Mouse (Mus musculus) 416B (cell line): ENCODE data around the gene Lrrfip1.

Experiments used
- DNase-seq: peaks from one replicate; pipeline ENCODE4 v3.0.0; 2011; ENCODE audit warnings: low read depth

Lrrfip1 gene

GRCm38 (mm10) chr1:90998891-90999611 is 514 bp downstream of the Lrrfip1 start:
- DNase-seq: peak; percentile 45

GRCm38 (mm10) chr1:90999911-91000601 is 1.5 kb downstream of the Lrrfip1 start:
- DNase-seq: peak; percentile 41

DNA sequence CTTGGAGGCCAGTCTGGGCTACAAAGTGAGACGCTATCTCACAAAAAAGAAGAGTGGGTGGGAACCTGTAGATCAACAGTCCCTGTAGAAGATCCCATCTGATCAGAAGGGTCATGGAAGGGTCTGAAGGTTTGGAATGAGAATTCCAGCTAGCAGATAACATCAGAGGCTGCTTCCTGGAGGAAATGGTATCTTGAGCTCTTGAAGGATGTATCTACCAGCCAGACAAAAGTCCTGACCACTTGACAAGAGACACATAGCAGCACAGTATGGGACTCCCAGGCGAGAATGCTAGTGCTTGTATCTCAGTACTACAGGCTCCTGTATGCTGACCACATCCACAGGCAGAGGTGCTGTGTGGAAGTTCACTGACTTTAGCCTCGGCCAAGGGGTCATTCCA is 2.6 kb downstream of the Lrrfip1 start:
- DNase-seq: no peak

GRCm38 (mm10) chr1:91001871-91002539 is 3.5 kb downstream of the Lrrfip1 start:
- no peak for DNase-seq

DNA sequence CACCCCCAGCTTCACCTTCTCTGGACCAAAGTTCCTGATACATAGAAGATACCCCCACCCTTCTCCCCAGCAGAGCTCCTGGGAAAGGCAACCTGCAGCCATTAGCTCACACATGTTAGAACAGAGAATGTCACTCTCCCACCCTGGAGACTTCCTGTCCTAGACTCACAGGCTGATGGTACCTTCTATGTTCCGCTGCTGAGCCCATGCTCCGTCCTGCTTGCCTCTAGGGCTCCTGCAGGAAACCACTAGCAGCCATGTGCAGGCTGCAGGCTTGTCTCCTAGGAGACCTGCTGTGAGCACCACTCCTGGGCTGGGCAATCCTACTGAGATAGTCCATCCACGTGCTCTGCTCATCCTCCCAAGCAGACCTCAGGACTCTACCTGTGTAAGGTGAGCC is 4.1 kb downstream of the Lrrfip1 start:
- no peak for DNase-seq

DNA sequence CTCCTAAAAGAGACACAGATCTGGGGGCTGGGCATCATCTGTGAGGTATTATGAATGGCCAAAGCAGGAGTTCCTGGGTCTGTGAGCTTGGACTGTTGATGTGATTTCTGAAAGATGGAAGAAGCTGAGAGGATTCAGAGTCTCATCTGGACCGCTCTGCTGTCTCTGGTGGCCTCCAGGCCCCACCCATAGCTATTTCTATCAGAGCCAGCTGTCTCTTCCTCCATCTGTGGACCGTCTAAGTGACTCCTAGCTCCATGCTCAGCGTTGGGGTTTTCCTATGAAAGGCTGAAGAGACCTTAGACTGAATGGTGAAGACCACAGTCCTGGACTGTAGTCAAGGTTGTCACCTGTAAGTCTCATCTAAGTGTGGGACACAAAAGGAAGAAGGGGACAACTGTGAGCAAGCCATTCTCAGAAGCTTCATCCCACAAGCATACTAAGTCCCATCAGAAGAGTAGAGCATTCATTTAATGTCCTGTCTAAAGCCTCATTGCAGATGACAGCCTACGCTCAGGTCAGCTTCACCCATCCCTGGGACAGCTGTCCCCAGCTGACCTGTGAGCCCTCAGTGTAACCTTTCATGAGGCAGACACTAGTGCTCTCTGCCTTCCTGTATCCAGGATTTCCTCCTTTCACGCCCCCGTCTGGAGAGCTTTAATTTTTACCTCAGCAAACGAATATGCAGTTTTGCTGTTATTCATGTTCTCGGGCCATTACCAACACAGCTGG is 5.2 kb downstream of the Lrrfip1 start:
- DNase-seq: no peak

- no peak for DNase-seq
Measured at GRCm38 (mm10) chr1:91006037-91006436, 7.5 kb downstream of the Lrrfip1 start.

GRCm38 (mm10) chr1:91006708-91007107 is 8.2 kb downstream of the Lrrfip1 start:
- no peak for DNase-seq

DNA sequence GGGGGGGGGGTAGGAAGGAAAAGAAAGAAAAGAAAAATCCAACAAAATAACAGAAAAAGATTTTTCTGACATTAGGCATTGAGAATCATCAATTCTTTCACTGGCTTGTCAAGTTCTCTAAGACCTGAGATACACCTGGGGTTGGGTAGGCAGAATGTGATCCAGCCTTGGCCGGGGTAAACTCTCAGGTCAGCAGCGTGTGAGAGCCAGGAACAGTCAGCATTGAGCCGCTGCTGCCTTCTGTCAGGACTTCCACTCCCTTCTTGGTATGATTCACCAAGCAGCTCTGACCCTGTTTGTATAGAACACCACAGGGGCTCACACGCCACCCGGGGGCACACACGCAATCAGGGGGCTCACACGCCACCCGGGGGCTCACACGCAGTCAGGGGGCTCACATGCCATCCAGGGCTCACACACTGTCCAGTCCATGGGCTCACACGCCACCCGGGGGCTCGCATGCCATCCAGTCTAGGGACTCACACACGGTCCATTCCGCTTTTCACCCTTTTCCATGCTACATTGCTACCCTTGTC is 9.7 kb downstream of the Lrrfip1 start:
- DNase-seq: no peak

GRCm38 (mm10) chr1:91008746-91009145 is 10.2 kb downstream of the Lrrfip1 start:
- DNase-seq: no peak

DNA sequence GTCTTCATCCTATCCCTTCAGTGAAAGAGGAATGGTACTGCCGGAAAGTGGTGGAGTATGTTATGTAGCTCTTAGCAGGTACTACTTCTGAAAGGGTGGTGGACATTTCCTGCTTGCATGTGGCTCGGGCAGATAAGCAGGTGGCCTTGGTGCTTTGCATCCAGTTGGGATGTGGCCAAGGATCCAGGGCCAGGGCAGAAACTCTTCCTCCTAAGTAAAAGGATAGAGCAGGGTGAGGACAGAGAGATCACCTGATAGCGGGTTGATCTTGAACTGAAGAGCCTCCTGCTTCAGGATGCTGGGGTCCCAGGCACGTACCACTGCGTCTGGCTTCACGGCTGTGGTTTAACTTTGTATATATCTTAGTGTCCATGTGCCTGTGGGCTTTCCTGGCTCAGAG is 10.7 kb downstream of the Lrrfip1 start:
- DNase-seq: peak; percentile 64

- peak; percentile 54 for DNase-seq
Measured at GRCm38 (mm10) chr1:91010216-91010615, 11.7 kb downstream of the Lrrfip1 start.

DNA sequence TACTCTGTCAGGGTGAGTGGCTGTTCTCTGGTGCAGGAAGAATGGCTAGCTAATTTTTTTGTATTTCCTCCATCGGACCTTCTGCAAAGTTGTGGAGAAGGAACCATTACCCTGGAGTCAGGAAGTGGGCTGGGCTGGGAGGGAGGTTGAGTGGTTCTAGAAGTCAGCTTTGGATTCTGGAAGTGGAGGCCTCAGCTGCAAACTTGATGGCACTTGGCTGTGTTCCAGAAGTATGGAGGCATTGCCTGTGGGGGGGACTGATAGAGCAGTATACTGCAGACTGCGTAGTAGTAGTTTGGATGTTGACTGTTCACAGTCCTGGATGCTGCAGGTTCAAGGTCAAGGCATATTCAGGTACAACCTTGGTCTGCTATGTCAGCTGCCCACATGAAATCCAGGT is 12.2 kb downstream of the Lrrfip1 start:
- DNase-seq: peak; percentile 31

- DNase-seq: no peak
Measured at GRCm38 (mm10) chr1:91011336-91011735, 12.8 kb downstream of the Lrrfip1 start.

DNA sequence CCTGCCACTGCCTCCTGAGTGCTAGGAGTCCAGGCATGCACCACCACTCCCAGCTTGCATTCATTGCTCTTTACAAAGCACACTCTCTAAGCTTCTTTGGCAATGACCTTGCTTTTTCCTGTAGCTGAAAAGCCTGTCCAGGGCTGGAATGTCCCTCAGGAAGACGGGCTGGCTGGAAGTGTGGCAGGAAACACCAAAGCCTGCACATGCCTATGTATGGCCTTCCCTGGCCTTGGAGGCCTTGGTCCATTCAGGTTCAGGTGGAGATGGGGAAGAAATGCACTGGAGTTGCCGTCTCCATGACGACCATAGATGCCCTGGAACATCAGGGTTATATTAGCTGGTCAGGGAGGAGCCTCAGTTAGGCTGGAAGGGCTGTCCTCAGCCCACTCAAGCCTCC is 15.3 kb downstream of the Lrrfip1 start:
- DNase-seq: no peak

DNA sequence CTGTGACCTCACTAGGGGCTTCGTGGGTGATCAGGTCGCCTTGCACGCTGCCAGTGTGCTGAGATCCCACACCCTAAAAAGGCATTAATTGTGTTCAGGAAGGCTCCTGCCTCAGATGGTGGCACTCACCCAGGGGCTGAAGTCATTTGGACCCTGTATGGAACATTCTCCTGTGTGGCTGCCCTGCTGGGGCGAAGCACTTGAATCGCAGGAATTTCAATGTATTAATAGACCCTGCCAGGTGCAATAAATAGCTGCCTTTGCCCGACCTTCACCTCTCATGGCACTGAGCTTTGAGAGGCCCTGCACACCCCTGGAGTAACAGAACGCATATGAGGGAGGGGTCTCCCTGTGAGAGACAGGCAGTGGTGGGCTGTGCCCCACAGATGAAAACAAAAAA is 17.0 kb downstream of the Lrrfip1 start:
- DNase-seq: no peak

- DNase-seq: no peak
Measured at GRCm38 (mm10) chr1:91017111-91017758, 18.7 kb downstream of the Lrrfip1 start.

DNA sequence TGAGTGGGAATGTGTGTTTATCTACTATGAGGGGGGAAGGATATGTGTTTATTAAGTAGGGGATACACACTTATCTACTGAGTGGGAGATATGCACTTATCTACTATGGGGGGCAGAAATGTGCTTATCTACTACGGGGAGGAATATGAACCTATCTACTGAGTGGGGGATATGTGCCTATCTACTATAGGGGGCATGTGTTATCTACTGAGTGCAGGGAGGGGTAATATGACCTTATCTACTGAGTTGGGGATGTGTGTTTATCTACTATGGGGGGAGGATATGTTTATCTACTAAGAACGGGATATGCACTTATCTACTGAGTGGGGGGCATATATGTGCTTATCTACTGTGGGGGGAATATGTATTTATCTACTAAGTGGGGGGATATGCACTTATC is 20.8 kb downstream of the Lrrfip1 start:
- no peak for DNase-seq

DNA sequence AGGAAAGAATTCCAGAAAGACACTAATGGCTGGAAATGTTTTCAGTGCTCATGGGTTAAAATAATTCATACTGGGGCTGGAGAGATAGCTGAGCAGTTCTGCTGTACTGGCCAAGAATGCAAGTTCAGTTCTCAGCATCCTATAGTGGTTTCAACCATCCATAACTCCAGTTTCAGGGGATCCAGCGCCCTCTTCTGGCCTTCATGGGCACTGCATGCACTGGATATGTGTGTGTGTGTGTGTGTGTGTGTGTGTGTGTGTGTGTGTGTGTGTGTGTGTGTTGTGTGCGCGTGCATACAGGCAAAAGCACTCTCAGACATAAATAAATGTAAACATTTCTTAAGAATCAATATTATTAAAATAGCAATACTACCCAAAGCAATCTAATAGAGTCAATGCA is 22.8 kb downstream of the Lrrfip1 start:
- DNase-seq: peak; percentile 47

GRCm38 (mm10) chr1:91022157-91022895 is 23.8 kb downstream of the Lrrfip1 start:
- DNase-seq: peak; percentile 60

GRCm38 (mm10) chr1:91023230-91023629 is 24.7 kb downstream of the Lrrfip1 start:
- no peak for DNase-seq
